Mouse (Mus musculus): ENCODE results near the gene Tmem220.

- TF ChIP-seq HCFC1 (IDR thresholded peaks at IDR 0.05; ENCODE audit: low read depth, low read length) (no peak), MAX (IDR thresholded peaks at IDR 0.05; ENCODE audit: low read length) (no peak), CHD2 (IDR thresholded peaks at IDR 0.05; ENCODE audit: low read length) (no peak)
Observed at GRCm38 (mm10) chr11:67011635-67012034, 13.3 kb upstream of the Tmem220 start.

Measured in CH12.LX (cell line).